8 mouse cellular contexts compared by ENCODE assay signal in genomic region chr10:60834949-60835348, GRCm38 (mm10). TPM values are rescaled to one million over a fixed set of nuclear protein-coding genes. Genes with fewer than 3 reads are reported as not detected.
A peak's percentile ranks its signal among the peaks of the same experiment; 100 is the strongest.
DNase-seq lines count a peak whose midpoint lies in the region.

No protein-coding gene starts in this region.

- intact Hi-C loops in left cerebral cortex, postnatal 10 days (cut with DNase I) = loop anchor here (2.0 kb wide), 1 partner anchor 218 kb away; no protein-coding TSS in a partner anchor

- DNase-seq in layer of hippocampus, adult 11-12 months (ENCODE audit: low spot score) = peak; percentile 80
- DNase-seq in layer of hippocampus, adult 9-10 months (ENCODE audit: low spot score) = no peak
- peak; percentile 94 for DNase-seq in NIH3T3 (ENCODE audit: low read depth)
- DNase-seq in cerebellum, adult 9-11 months = peak; percentile 79
- peak; percentile 60 to 73 for DNase-seq in gastrocnemius, postnatal 4 days (ENCODE audit: low spot score in 2 of 2)
- DNase-seq in left cerebral cortex, postnatal 10 days (ENCODE audit: extremely low spot score in 1 of 2, low spot score in 2 of 2) = peak; percentile 40 to 77
- peak; percentile 52 for DNase-seq in naive thymus-derived CD4-positive, alpha-beta T cell, adult 2 months (ENCODE audit: low read depth)
- peak; percentile 82 for DNase-seq in thymus, postnatal 4 days

RNA-seq across cellular contexts. Expression of gene Unc5b, which starts 3.6 kb away (rescaled TPM):
- total RNA-seq in gastrocnemius, postnatal 4 days (2021) = 10 to 100 TPM; 15.2 to 16.1 TPM
- total RNA-seq in left cerebral cortex, postnatal 10 days (2021) = 1 to 10 TPM; 7.6 to 8.3 TPM
